Mouse (Mus musculus): Measurements from ENCODE around the gene Aldh1a1. TPM values are rescaled to one million over a fixed set of nuclear protein-coding genes. Genes with fewer than 3 reads are reported as not detected.

The Aldh1a1 gene
- total RNA-seq, 2 experiments from 2014 or later, result 9.8 to 10.5 TPM

DNA sequence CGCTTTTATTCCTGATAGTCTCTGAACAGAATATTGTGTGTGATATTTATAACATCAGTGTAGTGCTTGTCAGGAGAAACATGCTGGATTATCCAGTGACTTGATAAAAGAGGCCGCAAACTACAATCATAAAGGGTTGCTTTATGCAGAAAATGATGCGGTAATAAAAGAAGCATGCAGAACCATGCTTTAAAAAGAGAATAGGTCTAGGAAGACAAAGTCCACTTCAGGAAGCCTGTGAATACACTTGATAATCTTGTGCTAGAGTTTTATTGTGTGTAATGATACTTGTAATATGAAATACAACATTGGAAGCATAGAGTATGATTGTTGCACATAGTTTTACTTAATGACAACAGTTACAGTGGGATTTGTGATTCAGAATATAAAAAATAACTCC lies 54.5 kb downstream of the Aldh1a1 start:
- DNase-seq, result no peak
- intact Hi-C loops (cut with DNase I), result no loop called here

DNA sequence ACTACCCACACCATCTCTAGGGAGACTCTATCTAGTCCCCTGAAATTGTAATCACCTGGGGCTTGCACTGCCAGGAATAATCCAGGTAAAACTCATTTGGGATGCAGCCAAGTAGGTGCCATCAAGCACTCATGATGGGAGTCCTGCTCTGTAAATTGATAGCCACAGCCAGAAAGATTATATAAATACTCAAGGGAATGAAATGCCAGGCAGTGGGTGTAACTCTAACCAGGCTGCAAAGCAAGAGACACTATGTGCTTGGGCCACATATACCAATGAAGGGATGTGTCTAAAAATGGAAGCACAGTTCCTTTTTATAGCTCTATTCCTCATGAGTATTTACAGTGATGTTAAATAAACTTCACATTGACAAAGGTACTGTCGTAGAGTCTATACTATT lies 56.9 kb downstream of the Aldh1a1 start:
- intact Hi-C loops (cut with DNase I), result no loop called here
- no peak for DNase-seq

- no peak for DNase-seq
- intact Hi-C loops (cut with DNase I), result no loop called here
Observed at GRCm38 (mm10) chr19:20555365-20555764, 62.9 kb downstream of the Aldh1a1 start.

- intact Hi-C loops (cut with DNase I), result no loop called here
Observed at GRCm38 (mm10) chr19:20557211-20557610, 64.7 kb downstream of the Aldh1a1 start.

DNA sequence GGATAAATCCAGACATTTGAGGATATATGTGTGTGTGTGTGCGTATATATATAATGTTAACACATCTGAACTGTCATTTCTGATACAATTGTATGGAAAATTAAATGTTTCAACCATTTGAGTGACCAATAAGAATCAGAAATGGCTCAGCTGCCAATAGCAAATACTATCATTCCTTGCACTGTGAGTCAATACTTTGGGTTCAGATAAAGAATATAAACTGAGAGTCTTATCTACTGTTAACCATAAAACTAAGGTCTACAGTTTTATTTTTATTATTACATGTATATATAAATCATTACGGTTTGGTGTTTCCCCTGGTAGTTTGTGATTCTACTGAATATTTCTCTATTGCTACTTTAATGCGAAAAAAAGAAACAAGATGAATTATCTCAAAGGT lies 65.6 kb downstream of the Aldh1a1 start:
- intact Hi-C loops (cut with DNase I), result no loop called here
- no peak for DNase-seq

More at GRCm38 (mm10) chr19:20557211-20557610, 64.7 kb downstream of the Aldh1a1 start:
- no peak for DNase-seq

DNA sequence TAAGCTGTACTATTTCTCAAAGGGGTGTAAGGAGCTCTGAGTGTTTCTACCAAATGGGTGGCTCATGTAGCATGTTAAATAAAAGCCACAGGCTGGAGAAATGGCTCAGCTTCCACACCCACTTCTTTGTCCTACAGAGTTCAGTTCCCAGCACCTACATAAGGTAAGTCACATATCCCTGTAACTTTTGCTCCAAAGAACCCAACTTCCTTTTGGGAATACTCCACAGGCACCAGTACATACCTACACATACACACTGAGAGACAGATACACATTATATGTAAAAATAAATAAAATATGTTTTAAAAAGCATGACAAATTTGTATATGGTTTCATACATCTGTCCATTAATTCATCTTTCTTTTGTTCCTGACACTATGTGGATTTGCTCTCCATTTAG lies 66.0 kb downstream of the Aldh1a1 start:
- intact Hi-C loops (cut with DNase I), result no loop called here
- no peak for DNase-seq

- DNase-seq, result no peak
- intact Hi-C loops (cut with DNase I), result no loop called here
Observed at GRCm38 (mm10) chr19:20558952-20559351, 66.4 kb downstream of the Aldh1a1 start.

- intact Hi-C loops (cut with DNase I), result no loop called here
- no peak for DNase-seq
Observed at GRCm38 (mm10) chr19:20559952-20560351, 67.4 kb downstream of the Aldh1a1 start.

- no peak for DNase-seq
- intact Hi-C loops (cut with DNase I), result no loop called here
Observed at GRCm38 (mm10) chr19:20562396-20562795, 69.9 kb downstream of the Aldh1a1 start.

GRCm38 (mm10) chr19:20566294-20566693 lies 73.8 kb downstream of the Aldh1a1 start:
- intact Hi-C loops (cut with DNase I), result no loop called here
- no peak for DNase-seq

- DNase-seq, result no peak
- intact Hi-C loops (cut with DNase I), result no loop called here
Observed at GRCm38 (mm10) chr19:20567039-20567438, 74.5 kb downstream of the Aldh1a1 start.

DNA sequence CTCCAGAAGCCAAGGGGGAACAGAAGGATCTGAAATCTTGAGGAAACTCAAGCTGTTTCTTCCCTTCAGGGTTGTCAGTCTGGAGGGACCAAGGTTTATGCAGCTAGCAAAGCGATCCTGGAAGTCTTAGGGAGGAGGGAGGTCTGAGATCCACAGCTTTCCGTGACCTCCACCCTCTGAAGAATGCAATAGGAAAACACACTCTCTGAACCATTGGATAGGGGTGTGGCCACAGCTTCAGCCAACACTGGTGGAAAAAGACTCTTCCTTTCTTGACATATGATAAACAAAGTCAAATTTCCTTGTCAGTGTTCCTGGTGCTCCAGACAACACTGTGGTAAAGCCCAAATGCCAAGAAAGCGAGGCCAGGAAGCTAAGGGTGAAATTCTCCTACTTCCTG lies 84.5 kb downstream of the Aldh1a1 start:
- intact Hi-C loops (cut with DNase I), result no loop called here
- DNase-seq, result no peak

GRCm38 (mm10) chr19:20577429-20577828 lies 84.9 kb downstream of the Aldh1a1 start:
- intact Hi-C loops (cut with DNase I), result no loop called here
- no peak for DNase-seq

DNA sequence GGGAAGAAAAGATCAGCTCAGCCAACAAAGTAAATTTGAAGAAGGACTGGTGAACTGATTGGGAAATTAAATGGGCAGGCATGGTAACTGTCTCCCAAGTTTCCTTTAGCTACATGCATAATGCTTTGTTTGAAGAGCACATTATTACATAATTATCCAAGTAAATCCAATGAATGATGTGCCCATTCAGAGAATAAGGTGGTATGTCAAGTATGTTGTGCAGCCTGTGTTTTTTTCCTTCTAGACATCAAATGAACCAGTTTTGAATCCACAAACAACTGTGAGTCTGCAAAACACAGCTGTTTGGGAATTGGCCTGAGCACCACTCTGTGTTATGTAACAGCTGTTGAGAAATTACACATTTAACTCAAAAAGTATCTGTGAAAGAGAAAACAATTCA lies 107.4 kb downstream of the Aldh1a1 start:
- DNase-seq, result no peak
- intact Hi-C loops (cut with DNase I), result no loop called here

DNA sequence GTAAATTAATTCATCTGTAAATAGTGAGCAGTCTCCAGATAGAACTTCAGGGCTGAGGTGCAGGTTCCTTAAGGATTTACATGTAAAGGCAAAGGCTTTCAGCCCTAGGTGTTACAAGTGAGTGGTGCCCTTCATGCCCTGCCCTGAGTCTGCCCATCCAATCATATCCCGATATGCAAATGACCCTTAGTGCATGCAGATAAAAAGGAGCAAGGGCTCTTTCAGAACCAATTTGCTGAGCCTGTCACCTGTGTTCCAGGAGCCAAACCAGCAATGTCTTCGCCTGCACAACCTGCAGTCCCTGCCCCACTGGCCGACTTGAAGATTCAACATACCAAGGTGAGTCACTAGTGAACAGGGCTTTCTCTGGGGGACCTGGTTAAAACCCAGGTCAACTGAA lies 109.2 kb downstream of the Aldh1a1 start:
- no peak for DNase-seq
- intact Hi-C loops (cut with DNase I), result no loop called here

DNA sequence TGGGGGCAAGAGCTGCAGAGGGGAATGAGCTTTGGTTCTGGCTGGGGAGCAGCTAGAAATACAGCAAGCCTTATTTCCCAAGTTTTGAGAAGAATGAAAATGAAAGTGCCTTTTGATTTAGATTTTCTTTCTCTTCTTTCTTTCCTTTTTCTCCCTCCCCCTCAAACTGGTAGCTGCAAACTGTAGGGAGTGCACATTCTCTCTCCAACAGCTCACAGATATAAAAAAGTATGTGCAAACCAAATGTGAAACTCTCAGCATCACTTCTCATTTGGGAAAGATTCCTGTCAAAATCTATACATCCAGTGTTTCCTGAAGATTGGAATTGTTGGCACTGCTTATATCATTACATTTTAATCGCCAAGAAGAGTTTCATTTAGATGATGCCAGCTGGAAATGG lies 110.7 kb downstream of the Aldh1a1 start:
- intact Hi-C loops (cut with DNase I), result no loop called here
- DNase-seq, result no peak

- intact Hi-C loops (cut with DNase I), result no loop called here
- DNase-seq, result no peak
Observed at GRCm38 (mm10) chr19:20603866-20604265, 111.4 kb downstream of the Aldh1a1 start.

- no peak for DNase-seq
- intact Hi-C loops (cut with DNase I), result no loop called here
Observed at GRCm38 (mm10) chr19:20614252-20614930, 121.9 kb downstream of the Aldh1a1 start.

DNA sequence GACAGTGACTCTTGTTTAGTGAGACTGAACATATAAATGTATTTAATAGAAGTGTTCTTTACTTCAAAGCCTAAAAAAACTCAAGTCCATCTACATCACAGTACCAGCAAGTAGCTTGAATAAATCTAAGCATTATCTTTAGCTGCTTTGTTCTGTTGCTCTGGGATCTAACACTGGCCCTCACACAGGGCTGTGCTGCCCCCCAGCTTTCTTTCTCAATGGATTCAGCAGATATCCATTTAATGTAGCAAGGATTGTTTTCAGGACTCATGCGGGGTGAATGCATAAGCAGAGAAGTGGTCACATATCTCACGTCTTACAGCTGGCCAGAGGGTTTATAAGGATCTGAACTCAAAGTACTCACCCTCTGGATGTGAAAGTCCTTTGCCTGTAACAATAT lies 129.9 kb downstream of the Aldh1a1 start:
- DNase-seq, result no peak
- intact Hi-C loops (cut with DNase I), result no loop called here

DNA sequence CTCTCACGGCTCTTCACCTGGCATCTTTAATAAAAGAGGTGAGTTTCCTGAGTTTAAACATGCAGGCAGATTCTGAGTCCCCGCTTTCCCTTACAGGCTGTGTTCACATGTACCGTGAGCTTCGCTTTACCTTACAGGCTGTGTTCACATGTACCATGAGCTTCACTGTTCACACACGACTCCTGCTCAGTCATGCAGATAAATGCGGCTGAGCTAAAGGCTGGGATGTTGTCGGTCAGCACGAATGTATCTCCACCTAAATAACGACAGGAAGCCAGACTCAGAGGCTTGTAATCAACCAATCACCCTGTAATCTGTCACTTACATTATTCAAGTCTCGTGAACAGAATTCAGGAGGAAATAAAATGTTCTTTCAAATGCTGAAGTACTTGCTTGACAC lies 130.9 kb downstream of the Aldh1a1 start:
- intact Hi-C loops (cut with DNase I), result no loop called here
- DNase-seq, result no peak

GRCm38 (mm10) chr19:20631020-20631419 lies 138.5 kb downstream of the Aldh1a1 start:
- DNase-seq, result no peak
- intact Hi-C loops (cut with DNase I), result no loop called here

GRCm38 (mm10) chr19:20633876-20634691 lies 141.6 kb downstream of the Aldh1a1 start:
- intact Hi-C loops (cut with DNase I), result no loop called here
- no peak for DNase-seq
